Mouse (Mus musculus): ENCODE results near the gene Hcar2. TPM values are rescaled to one million over a fixed set of nuclear protein-coding genes. Genes with fewer than 3 reads are reported as not detected.

Hcar2 gene
- polyA plus RNA-seq (2012; rRNA removed) (1.8 and 2.5 TPM in 2 replicates), polyA plus RNA-seq (2014; fragmentation: Nextera tagmentation; extraction: Ambion mirVana) (2.4 and 4.2 TPM in 2 replicates)

GRCm38 (mm10) chr5:123865365-123865764 is at the start of gene Hcar2:
Hcar2 (minus strand) TSS chr5:123865499.
- 73% methylated on average over 12 of the region's 12 CpGs for WGBS
- no peak for TF ChIP-seq POLR2A (IDR thresholded peaks at IDR 0.05; ENCODE audit: borderline replicate concordance, extremely low read depth, insufficient read depth, insufficient read length)
- Histone ChIP-seq H3K36me3 (ENCODE audit: control insufficient read depth, insufficient read depth, low read length) (no peaks in the 10 kb centered on the region), H3K9ac (ENCODE audit: low read depth, low read length, severe bottlenecking) (no peak within 1 kb of the TSS), H3K4me3 (replicated peaks; ENCODE audit: low read length) (no peak within 1 kb of the TSS), H3K27me3 (ENCODE audit: control insufficient read depth, insufficient read depth, low read length) (no peaks in the 10 kb centered on the region), H3K4me2 (replicated peaks; ENCODE audit: low read depth, low read length, severe bottlenecking) (no peak within 1 kb of the TSS), H3K9me3 (ENCODE audit: control insufficient read depth, low read length) (no peaks in the 10 kb centered on the region), H3K4me1 (ENCODE audit: control insufficient read depth, insufficient read depth, low read length) (no peaks in the 10 kb centered on the region; the same call in 1 of the 2 replicates), H3K27ac (replicated peaks; ENCODE audit: low read depth, low read length) (no peak within 1 kb of the TSS)
- DNase-seq (ENCODE audit: low spot score) (no peak), ATAC-seq (ENCODE audit: low FRiP score, low read depth) (no peak)

- ATAC-seq (ENCODE audit: low FRiP score, low read depth) = no peak
- H3K36me3 ChIP-seq (ENCODE audit: control insufficient read depth, insufficient read depth, low read length) = peaks cover 63% of the 10 kb centered on the region
- WGBS = 88% methylated on average over 3 of the region's 3 CpGs
- no peaks in the 10 kb centered on the region for H3K4me1 ChIP-seq (ENCODE audit: control insufficient read depth, insufficient read depth, low read length)
- no peak overlapping the region for H3K4me3 ChIP-seq (replicated peaks; ENCODE audit: low read length)
- no peak overlapping the region for H3K9ac ChIP-seq (ENCODE audit: low read depth, low read length, severe bottlenecking)
- H3K27ac ChIP-seq (replicated peaks; ENCODE audit: low read depth, low read length) = no peak overlapping the region
- no peaks in the 10 kb centered on the region for H3K27me3 ChIP-seq (ENCODE audit: control insufficient read depth, insufficient read depth, low read length)
- DNase-seq (ENCODE audit: low spot score) = no peak
- H3K4me2 ChIP-seq (replicated peaks; ENCODE audit: low read depth, low read length, severe bottlenecking) = no peak overlapping the region
- H3K9me3 ChIP-seq (ENCODE audit: control insufficient read depth, low read length) = no peaks in the 10 kb centered on the region
- no peak for TF ChIP-seq POLR2A (IDR thresholded peaks at IDR 0.05; ENCODE audit: borderline replicate concordance, extremely low read depth, insufficient read depth, insufficient read length)
Observed at GRCm38 (mm10) chr5:123914852-123915251, 49.6 kb upstream of the Hcar2 start.

GRCm38 (mm10) chr5:123907631-123907977 is 42.3 kb upstream of the Hcar2 start:
- Histone ChIP-seq H3K9me3 (ENCODE audit: control insufficient read depth, low read length) (no peaks in the 10 kb centered on the region), H3K27me3 (ENCODE audit: control insufficient read depth, insufficient read depth, low read length) (no peaks in the 10 kb centered on the region), H3K36me3 (ENCODE audit: control insufficient read depth, insufficient read depth, low read length) (peaks cover 34% of the 10 kb centered on the region), H3K4me3 (replicated peaks; ENCODE audit: low read length) (peak overlapping the region; percentile 98), H3K4me2 (replicated peaks; ENCODE audit: low read depth, low read length, severe bottlenecking) (peak overlapping the region; percentile 85), H3K27ac (replicated peaks; ENCODE audit: low read depth, low read length) (peak overlapping the region; percentile 82), H3K9ac (ENCODE audit: low read depth, low read length, severe bottlenecking) (peak overlapping the region; percentile 98), H3K4me1 (ENCODE audit: control insufficient read depth, insufficient read depth, low read length) (peaks cover 3% of the 10 kb centered on the region; the same call in 1 of the 2 replicates)
- no peak for TF ChIP-seq POLR2A (IDR thresholded peaks at IDR 0.05; ENCODE audit: borderline replicate concordance, extremely low read depth, insufficient read depth, insufficient read length)
- 1% methylated on average over 10 of the region's 10 CpGs for WGBS
- DNase-seq (ENCODE audit: low spot score) (no peak), ATAC-seq (ENCODE audit: low FRiP score, low read depth) (no peak)

GRCm38 (mm10) chr5:123906976-123907630 is 41.8 kb upstream of the Hcar2 start, which contains the start of gene Denr:
Denr (plus strand) TSS chr5:123907175.
- ATAC-seq (ENCODE audit: low FRiP score, low read depth) (peak; percentile 98), DNase-seq (ENCODE audit: low spot score) (peak; percentile 95)
- Histone ChIP-seq H3K36me3 (ENCODE audit: control insufficient read depth, insufficient read depth, low read length) (peaks cover 29% of the 10 kb centered on the region), H3K27ac (replicated peaks; ENCODE audit: low read depth, low read length) (peak within 1 kb of the TSS; percentile 82), H3K4me1 (ENCODE audit: control insufficient read depth, insufficient read depth, low read length) (peaks cover 3% of the 10 kb centered on the region; the same call in 1 of the 2 replicates), H3K9ac (ENCODE audit: low read depth, low read length, severe bottlenecking) (peak within 1 kb of the TSS; percentile 98), H3K27me3 (ENCODE audit: control insufficient read depth, insufficient read depth, low read length) (no peaks in the 10 kb centered on the region), H3K4me2 (replicated peaks; ENCODE audit: low read depth, low read length, severe bottlenecking) (peak within 1 kb of the TSS; percentile 85), H3K9me3 (ENCODE audit: control insufficient read depth, low read length) (no peaks in the 10 kb centered on the region), H3K4me3 (replicated peaks; ENCODE audit: low read length) (peak within 1 kb of the TSS; percentile 98)
- 0% methylated on average over 36 of the region's 61 CpGs for WGBS
- 0 out of 2 replicates have a peak, but pooled peaks have one; percentile 73 for TF ChIP-seq POLR2A (IDR thresholded peaks at IDR 0.05; ENCODE audit: borderline replicate concordance, extremely low read depth, insufficient read depth, insufficient read length)

- H3K4me2 ChIP-seq (replicated peaks; ENCODE audit: low read depth, low read length, severe bottlenecking) = peak overlapping the region; percentile 1; the same call in 1 of the 2 replicates
Observed at GRCm38 (mm10) chr5:123906146-123906975, 41.1 kb upstream of the Hcar2 start.

More at GRCm38 (mm10) chr5:123906146-123906975, 41.1 kb upstream of the Hcar2 start:
- WGBS = 69% methylated on average over 17 of the region's 17 CpGs
- DNase-seq (ENCODE audit: low spot score) = no peak
- H3K4me3 ChIP-seq (replicated peaks; ENCODE audit: low read length) = peak overlapping the region; percentile 98
- H3K4me1 ChIP-seq (ENCODE audit: control insufficient read depth, insufficient read depth, low read length) = peaks cover 3% of the 10 kb centered on the region; the same call in 1 of the 2 replicates
- no peak for ATAC-seq (ENCODE audit: low FRiP score, low read depth)
- no peak for TF ChIP-seq POLR2A (IDR thresholded peaks at IDR 0.05; ENCODE audit: borderline replicate concordance, extremely low read depth, insufficient read depth, insufficient read length)
- no peak overlapping the region for H3K27ac ChIP-seq (replicated peaks; ENCODE audit: low read depth, low read length)
- no peaks in the 10 kb centered on the region for H3K27me3 ChIP-seq (ENCODE audit: control insufficient read depth, insufficient read depth, low read length)
- H3K9ac ChIP-seq (ENCODE audit: low read depth, low read length, severe bottlenecking) = 0 out of 2 replicates have a peak overlapping the region, but pooled peaks have one; percentile 12
- H3K9me3 ChIP-seq (ENCODE audit: control insufficient read depth, low read length) = no peaks in the 10 kb centered on the region
- H3K36me3 ChIP-seq (ENCODE audit: control insufficient read depth, insufficient read depth, low read length) = peaks cover 27% of the 10 kb centered on the region

All from limb, embryonic 14.5 days (tissue).